Mouse (Mus musculus) spleen, adult 2 months (tissue): ENCODE data around the gene Gm45808. TPM values are rescaled to one million over a fixed set of nuclear protein-coding genes. Genes with fewer than 3 reads are reported as not detected.
"Not testable (repeated sequence)": the region's sequence is repeated elsewhere in the genome, so short reads cannot be mapped to it uniquely, and the experiment has no call there.

Experiments used
- DNase-seq, 2 experiments: peaks; one replicate each; pipeline versions ENCODE4 v3.0.0 to v3.0.0-alpha.2; 2012 to 2021; ENCODE audit warnings: low spot score in 2 of 2, low read depth in 1 of 2
- H3K27ac ChIP-seq: fragments of 200-500 bp; 2 replicates; pipeline ENCODE4 v1.5.1; 2012; ENCODE audit warnings: low read length, inconsistent platforms; ENCODE audit not compliant: insufficient read depth
- H3K27me3 ChIP-seq: fragments of 200-500 bp; 2 replicates; pipeline ENCODE4 v1.6.1; 2012; ENCODE audit warnings: mild to moderate bottlenecking, moderate library complexity, low read length, inconsistent platforms; ENCODE audit not compliant: control insufficient read depth, insufficient read depth
- H3K36me3 ChIP-seq: fragments of 200-500 bp; 2 replicates; pipeline ENCODE4 v1.6.1; 2012; ENCODE audit warnings: mild to moderate bottlenecking, low read length, inconsistent platforms; ENCODE audit not compliant: control insufficient read depth, insufficient read depth
- H3K4me1 ChIP-seq: fragments of 200-500 bp; 2 replicates; pipeline ENCODE4 v1.6.1; 2011; ENCODE audit warnings: inconsistent platforms; ENCODE audit not compliant: control insufficient read depth, insufficient read depth, insufficient read length
- H3K4me3 ChIP-seq: fragments of 200-500 bp; 2 replicates; pipeline ENCODE4 v1.5.1; 2011; ENCODE audit warnings: mild to moderate bottlenecking, inconsistent platforms; ENCODE audit not compliant: insufficient read depth, insufficient read length; ENCODE audit errors: extremely low read depth
- CTCF ChIP-seq: fragments of 200-500 bp; IDR thresholded peaks from 2 replicates; pipeline ENCODE4 v1.5.1; 2011; ENCODE audit warnings: mild to moderate bottlenecking, inconsistent platforms; ENCODE audit not compliant: insufficient read depth, insufficient read length, insufficient replicate concordance; ENCODE audit errors: extremely low read depth
- POLR2A ChIP-seq: fragments of 200-500 bp; IDR thresholded peaks from 2 replicates; pipeline ENCODE4 v1.6.1; 2011; ENCODE audit warnings: low read depth, low read length, inconsistent platforms
- WGBS: fragments of 180-500 bp; shearing (Covaris S2); methylation state at CpG from one replicate; pipeline ENCODE4 v1.1.7; 2018; 5-methylcytosine and 5-hydroxymethylcytosine counted together
- polyA plus RNA-seq: library from polyadenylated mRNA; depleted of rRNA; stranded (reverse); fragments of >200 nt; gene quantifications from 2 replicates; pipeline ENCODE4 v1.2.3, GENCODE M21; 2012

The Gm45808 gene
- polyA plus RNA-seq, 1 experiment: 0.13 TPM

GRCm38 (mm10) chr7:45482166-45482565 lies 4.4 kb downstream of the Gm45808 start:
- Histone ChIP-seq H3K4me3 (no peak overlapping the region), H3K4me1 (no peaks in the 10 kb centered on the region), H3K36me3 (no peaks in the 10 kb centered on the region), H3K27ac (no peak overlapping the region), H3K27me3 (no peaks in the 10 kb centered on the region)
- 65% methylated on average over 1 of the region's 1 CpGs for WGBS
- no peak for TF ChIP-seq POLR2A
- TF ChIP-seq CTCF: no peak
- DNase-seq: no peak

DNA sequence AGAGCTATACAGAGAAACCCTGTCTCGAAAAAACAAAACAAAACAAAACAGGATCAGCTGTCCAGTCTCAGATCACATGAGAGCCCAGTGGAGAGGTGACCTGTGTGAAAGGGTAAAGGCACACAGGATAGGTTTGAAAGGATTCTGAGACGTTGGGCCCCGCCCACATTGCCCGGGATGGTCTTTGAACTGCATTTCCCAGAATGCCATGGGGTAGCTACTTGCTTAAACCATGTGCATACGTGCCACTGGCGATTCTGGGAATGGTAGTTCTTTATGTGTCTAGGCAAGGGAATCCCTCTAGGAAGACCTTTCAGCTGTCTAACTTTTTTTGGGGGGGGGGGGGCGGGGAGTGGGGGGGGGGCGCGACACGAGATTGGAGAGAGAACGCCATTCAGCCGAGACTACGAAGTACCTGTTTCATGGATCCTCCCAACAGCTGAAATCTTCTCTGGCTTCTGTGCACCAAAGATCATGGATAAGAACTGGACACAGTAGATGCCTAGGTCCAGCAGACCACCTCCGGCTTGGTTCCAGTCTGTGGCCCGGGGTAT lies 5.2 kb downstream of the Gm45808 start, which contains the start of gene Tulp2:
TSS of gene Tulp2 (plus strand) at position 504 of the 554 bp plus-strand sequence.
- 56% methylated on average over 14 of the region's 15 CpGs for WGBS
- DNase-seq: peak in 1 of 2 experiments; percentile 46
- no peak for TF ChIP-seq CTCF
- TF ChIP-seq POLR2A: no peak
- H3K4me3 ChIP-seq: no peak within 1 kb of the TSS
- no peak within 1 kb of the TSS for H3K27ac ChIP-seq
- H3K27me3 ChIP-seq: no peaks in the 10 kb centered on the region
- H3K36me3 ChIP-seq: no peaks in the 10 kb centered on the region
- H3K4me1 ChIP-seq: no peaks in the 10 kb centered on the region

DNA sequence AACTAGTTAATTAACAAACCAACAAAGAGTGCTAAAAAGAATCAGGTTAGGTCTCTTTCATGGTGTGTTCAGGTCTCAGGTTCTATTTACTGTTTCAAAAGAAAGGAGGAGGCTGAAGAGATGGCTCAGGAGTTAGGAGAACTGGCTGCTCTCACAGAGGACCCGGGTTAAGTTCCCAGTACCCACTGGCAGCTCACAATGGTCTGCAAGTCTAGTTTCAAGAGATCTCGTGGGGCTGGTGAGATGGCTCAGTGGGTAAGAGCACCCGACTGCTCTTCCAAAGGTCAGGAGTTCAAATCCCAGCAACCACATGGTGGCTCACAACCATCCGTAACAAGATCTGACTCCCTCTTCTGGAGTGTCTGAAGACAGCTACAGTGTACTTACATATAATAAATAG lies 6.3 kb downstream of the Gm45808 start:
- not testable (repeated sequence) for H3K4me3 ChIP-seq, H3K4me1 ChIP-seq, H3K27me3 ChIP-seq, H3K27ac ChIP-seq, DNase-seq, H3K36me3 ChIP-seq
- 82% methylated on average over 4 of the region's 4 CpGs for WGBS

- DNase-seq: no peak
- no peaks in the 10 kb centered on the region for H3K4me1 ChIP-seq
- no peak overlapping the region for H3K4me3 ChIP-seq
- H3K27ac ChIP-seq: no peak overlapping the region
- TF ChIP-seq CTCF (no peak), POLR2A (no peak)
- no peaks in the 10 kb centered on the region for H3K36me3 ChIP-seq
- 95% methylated on average over 7 of the region's 7 CpGs for WGBS
- no peaks in the 10 kb centered on the region for H3K27me3 ChIP-seq
Observed at GRCm38 (mm10) chr7:45478774-45479173, 7.8 kb downstream of the Gm45808 start.

DNA sequence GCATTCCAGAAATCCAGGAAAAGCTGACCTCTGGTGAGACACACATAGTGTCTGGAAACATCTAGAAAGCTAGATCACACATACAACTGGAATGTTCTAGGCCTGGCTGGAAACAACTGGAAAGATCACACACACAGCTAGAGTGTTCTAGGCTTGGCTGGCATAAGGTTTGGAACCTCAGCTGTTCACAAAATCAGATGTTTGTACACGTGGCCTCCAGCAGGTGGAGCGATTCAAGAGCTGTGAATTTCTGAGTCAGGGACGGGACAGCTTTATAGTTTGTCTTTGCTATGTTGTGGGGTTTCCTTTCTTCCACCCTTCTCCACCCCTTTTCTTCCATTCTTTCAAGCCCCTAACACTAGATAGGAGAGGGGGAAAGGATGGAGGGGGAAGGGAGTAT lies 9.6 kb downstream of the Gm45808 start:
- peak in 1 of 2 experiments; percentile 58 for DNase-seq
- WGBS: 3% methylated on average over 3 of the region's 3 CpGs
- Histone ChIP-seq H3K4me3 (no peak overlapping the region), H3K36me3 (no peaks in the 10 kb centered on the region), H3K27ac (no peak overlapping the region), H3K4me1 (no peaks in the 10 kb centered on the region), H3K27me3 (no peaks in the 10 kb centered on the region)
- TF ChIP-seq POLR2A (no peak), CTCF (peak; percentile 61; the same call in 1 of the 2 replicates)

GRCm38 (mm10) chr7:45476453-45476852 lies 10.2 kb downstream of the Gm45808 start:
- Histone ChIP-seq H3K27ac (no peak overlapping the region), H3K4me1 (no peaks in the 10 kb centered on the region), H3K36me3 (no peaks in the 10 kb centered on the region), H3K27me3 (no peaks in the 10 kb centered on the region), H3K4me3 (no peak overlapping the region)
- WGBS: 63% methylated on average over 1 of the region's 1 CpGs
- no peak for TF ChIP-seq POLR2A
- no peak for TF ChIP-seq CTCF
- no peak for DNase-seq

DNA sequence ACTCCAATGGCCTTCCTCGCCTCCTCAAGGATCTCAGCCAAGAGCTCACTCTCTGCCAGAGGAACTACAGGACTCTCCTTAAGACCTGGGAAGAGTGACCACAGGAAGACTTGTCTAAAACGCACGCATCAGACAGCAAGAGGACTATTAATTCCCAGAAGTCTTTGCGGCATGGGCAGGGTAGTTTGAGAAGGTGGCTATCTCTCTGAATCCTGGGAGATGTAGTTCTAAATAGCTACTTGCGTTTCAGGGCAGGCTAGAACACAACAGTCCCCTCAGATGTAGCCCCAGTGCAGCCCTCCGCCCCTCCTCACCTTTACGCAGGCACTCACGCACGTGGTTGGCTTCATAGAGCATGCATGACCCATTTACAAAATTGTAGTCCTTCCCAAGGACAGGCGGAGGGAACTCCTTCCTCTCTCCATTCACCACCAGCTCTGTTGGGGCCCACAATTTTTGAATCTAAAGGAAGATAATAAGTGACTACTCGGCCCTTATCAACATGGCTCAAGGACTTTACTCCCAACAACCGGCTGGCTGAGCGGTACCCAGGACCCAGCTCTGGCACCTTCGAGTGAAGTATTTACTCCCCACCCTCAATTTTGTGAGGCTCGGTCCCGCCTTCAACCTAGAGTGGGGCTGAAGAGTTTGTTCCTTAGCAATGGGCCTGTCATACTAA lies 11.2 kb downstream of the Gm45808 start:
- Histone ChIP-seq H3K27ac (no peak overlapping the region), H3K4me3 (no peak overlapping the region), H3K4me1 (no peaks in the 10 kb centered on the region; the same call in 1 of the 2 replicates), H3K36me3 (no peaks in the 10 kb centered on the region), H3K27me3 (no peaks in the 10 kb centered on the region)
- no peak for TF ChIP-seq CTCF
- no peak for TF ChIP-seq POLR2A
- WGBS: 88% methylated on average over 16 of the region's 16 CpGs
- no peak for DNase-seq

DNA sequence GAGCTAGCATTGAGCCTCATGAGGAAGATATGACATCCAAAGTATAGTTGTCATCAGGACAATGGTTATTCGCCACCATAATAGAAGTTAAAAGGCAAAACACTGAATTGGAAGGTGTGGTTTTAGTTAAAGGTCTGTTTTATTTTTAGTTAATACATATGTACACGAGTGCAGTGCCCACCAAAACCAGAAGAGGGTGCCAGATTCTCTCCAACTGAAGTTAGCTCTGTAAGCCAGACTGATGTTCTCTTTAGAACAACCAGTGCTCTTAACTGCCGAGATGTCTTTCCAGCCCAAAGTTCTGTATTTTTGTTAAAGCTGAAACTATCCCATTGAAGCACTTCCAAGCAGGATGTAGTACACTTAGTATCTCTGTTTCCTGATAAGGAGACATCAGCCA lies 15.7 kb downstream of the Gm45808 start:
- no peak overlapping the region for H3K27ac ChIP-seq
- 7% methylated on average over 3 of the region's 3 CpGs for WGBS

More for the DNA sequence above, 15.7 kb downstream of the Gm45808 start:
- no peak overlapping the region for H3K4me3 ChIP-seq
- peaks cover 4% of the 10 kb centered on the region for H3K4me1 ChIP-seq
- no peaks in the 10 kb centered on the region for H3K27me3 ChIP-seq
- H3K36me3 ChIP-seq: no peaks in the 10 kb centered on the region
- peak; percentile 53 to 70 for DNase-seq
- peak; percentile 27; the same call in 1 of the 2 replicates for TF ChIP-seq CTCF
- TF ChIP-seq POLR2A: no peak
